Mouse (Mus musculus) ovary, postnatal 10 days (tissue): Measurements from ENCODE around the gene 4930579F01Rik.
A peak's percentile ranks its signal among the peaks of the same experiment; 100 is the strongest.
"Not testable (repeated sequence)": the region's sequence is repeated elsewhere in the genome, so short reads cannot be mapped to it uniquely, and the experiment has no call there.

Source experiments
- DNase-seq: peaks from one replicate; pipeline ENCODE4 v3.0.0; 2022; ENCODE audit warnings: low spot score

The 4930579F01Rik gene

DNA sequence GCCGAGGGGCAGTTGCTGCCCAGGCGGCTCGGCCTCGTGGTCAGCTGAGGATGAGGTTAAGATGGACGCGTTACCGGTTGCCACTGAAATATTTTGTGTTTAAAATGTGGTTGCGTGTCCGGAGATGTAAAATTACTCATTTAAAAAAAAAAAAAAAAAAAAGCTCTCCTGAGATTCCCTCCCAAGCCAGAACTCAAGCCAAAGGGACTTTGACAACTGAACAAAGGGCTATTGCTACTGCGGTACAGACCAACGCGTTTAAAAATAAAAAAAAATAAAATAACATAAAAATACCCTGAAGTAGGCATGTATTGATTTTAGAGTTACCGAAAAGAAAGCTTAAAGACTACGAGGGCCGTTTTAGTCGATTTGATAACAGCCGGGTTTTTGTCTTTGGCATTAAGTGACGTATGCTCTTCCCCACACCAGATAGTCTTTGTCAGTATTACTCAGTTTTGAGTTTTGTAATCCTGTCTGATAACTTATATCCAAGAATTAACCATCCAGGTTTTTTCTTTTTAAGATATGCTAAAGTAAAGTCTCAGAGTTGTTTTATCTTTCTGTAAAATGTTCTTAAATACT, 49.5 kb downstream of the 4930579F01Rik start:
- DNase-seq = no peak

DNA sequence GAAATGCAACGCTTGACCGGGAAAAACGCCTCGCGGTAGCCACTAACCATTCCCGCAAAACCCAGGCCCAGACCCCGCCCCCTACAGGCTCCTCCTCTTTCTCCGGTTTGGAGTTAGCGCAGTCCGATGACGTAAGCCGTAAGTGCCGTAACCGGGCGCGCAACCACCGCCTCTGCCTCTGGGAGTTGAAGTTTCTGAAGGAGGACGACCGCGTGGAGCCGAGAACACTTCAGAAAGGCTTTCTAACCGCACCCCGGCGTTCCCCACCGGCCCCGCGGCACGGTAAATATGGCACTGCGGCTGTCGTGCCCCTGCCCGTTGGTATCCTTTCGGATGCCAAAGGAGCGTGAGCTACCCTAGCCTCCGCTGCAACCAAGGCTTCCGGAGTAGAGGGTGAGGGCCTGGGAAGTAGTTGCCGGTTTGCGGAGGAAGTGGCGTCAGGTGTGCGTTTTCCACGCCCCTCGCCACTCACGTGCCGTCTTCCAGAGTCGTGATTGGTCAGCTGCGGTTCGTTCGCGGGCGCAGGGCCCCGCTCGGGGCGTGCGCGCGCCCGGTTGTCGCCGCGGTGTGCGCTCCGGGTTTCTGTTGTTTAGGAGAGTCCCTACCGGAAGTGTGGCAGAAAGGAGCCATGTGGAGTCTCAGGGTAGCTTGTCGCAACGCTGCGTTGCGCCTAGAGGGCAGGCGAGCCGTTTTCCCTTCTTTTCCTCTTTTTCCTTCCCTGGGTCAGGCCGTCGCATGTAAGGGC, 50.1 kb downstream of the 4930579F01Rik start, which contains the start of gene Trmt10a:
TSS of gene Trmt10a (plus strand) at position 134 of the 745 bp plus-strand sequence.
- DNase-seq = peak; percentile 93

DNA sequence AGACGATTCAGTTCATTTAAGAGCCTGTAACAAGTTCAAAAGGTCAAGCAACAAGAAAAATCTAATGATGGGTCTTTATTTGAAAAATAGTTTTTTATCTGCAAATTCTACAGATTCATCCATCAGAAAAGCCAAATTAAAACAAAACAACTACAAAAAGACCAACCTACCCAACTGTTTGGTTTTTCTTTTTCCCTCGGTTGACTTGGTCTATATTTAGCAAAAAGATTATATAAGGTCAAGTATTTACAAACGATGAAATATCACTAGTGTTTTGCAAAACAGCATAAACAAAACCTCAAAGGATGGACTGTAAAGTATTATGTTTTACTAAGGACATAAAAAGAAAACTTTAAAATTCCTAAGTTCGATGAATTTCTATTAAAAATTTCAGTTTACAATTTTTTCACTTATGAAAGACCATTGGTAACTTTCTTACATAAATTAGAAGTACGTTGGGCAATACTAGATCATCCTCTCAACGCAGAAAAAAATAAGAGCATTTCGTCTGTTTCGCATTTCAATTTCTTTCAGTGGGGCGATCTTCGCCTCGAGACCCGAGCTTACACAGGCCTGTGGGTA, 50.8 kb downstream of the 4930579F01Rik start:
- DNase-seq = no peak

DNA sequence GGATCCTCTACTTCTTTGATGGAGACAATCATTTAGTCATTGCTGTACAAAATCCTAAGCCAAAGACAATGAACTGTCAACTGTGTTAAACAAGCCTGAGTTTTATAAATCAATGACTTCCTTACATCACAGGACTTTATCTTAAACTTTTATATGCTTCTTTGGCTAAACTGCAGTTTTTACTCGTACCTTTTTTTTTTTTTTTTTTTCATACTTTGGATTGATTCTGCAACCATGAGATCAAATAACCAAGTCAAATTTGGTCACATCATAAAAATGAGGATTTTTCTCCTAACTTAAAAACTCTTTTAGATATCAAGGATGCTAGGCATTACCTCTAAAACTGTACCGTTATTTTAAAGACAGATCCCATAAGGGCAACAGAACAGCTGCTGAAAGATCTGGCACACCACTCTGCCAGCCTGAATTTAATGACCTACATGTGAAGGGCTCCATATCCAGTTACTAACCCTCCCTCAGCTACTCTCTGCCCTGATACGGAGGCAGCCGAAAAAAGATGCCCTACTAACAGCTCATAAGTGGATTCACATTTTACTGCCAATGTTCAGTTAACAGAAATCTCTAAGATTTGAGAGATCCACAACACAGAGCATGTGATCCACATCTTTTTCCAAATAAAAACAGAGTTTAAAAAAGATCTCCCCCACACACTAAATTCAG, 51.4 kb downstream of the 4930579F01Rik start:
- no peak for DNase-seq

DNA sequence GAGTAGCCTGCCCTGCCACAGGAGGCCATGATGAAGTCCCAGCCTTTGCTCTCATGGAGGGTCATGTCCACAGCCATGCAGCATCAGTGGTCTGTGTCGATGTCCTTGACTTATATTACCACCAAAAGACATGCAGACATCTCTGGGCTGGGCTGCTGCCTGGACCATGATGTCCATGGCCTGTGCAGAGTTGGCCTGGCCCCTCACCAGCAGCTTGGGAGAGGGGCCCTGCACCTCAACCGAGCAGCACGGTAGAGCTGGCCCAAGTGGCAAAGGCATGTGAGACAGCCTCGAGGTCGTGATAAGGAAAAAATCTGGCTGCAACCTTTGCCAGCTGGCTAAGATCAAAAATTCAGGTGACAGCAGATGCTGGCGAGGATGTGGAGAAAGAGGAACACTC, 54.0 kb downstream of the 4930579F01Rik start:
- no peak for DNase-seq

DNA sequence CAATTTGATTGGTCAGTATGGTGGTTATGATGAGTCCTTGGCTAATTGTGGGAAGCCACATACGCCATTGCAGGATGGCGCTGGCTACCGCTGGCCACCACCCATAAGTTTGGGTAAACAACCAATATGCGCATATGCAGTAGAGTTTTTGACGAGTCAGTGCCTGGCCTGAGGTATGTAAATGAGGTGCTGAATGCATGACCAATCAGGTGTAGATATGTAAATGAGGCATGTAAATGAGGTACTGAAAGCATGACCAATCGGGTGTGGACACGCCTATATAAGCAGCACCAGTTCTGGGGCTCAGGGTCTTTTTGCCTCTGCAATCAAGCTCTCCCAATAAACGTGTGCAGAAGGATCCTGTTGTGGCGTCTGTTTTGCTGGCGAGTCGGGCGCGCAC, 55.5 kb downstream of the 4930579F01Rik start:
- not testable (repeated sequence) for DNase-seq

DNA sequence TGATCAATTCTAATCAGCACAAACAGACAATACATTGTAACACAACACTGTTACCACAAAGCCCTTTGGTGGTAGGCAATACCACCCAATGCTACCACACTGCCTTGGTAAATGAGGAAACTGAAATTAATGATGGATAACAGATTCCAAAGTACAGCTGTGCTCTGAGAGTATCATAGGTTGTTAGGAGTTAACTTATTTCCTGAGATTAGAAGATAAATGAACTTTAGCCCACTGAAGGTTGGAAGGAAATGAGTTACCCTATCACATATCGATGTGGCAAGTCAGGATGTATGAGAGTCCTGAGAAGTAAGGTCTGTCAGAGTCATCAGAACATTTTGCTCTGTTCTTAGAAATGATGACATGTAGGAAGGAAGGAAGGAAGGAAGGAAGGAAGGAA, 59.1 kb downstream of the 4930579F01Rik start:
- no peak for DNase-seq

DNA sequence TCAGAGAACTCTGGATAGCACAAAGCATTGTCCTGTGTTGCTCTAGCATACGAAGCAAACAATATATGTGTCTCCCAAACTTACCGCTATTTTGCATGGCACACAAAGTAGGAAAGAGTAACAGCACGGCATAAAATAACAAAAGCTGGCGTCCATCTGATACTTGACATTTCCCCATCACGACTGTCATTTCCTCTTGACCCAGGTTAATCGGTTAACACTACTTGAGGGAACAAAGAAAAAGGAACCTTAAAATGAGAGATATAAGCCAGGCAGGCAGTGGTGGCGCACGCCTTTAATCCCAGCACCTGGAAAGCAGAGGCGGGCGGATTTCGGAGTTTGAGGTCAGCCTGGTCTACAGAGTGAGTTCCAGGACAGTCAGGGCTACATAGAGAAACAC, 59.7 kb downstream of the 4930579F01Rik start:
- no peak for DNase-seq

DNA sequence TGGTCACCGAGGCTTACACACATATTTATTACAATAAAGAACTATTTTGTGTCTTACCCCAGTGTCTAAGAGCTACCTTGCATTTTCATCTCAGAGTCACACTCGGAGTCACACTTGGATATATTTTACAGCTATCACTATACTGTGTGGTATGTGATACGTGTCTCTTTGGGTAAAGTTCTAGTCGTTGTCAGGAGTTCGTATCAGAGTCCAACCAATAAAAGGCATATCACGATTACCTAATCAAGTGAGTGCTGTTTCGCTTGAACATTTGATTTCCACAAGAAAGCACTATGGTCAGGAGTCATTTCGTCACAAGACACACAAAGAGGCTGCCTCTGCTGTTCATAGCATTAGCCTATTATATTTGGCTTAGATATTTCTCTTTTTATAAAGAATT, 60.2 kb downstream of the 4930579F01Rik start:
- DNase-seq = no peak

DNA sequence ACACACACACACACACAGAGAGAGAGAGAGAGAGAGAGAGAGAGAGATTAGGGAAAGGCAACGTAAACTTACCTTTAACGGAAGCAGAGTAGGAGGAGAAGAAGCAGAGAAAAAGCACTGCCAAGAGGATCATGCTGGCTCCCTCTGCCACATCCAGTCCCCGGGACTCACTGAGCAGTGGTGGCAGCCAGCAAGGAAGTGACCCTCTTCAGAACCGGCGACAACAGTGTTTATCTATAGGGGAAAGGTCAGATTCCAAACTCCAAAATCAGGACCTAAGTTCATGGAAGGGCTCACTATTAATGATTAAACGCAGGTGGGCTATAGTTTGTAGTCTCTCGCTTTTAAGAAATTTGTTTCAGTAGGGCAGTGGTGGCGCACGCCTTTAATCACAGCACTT, 62.5 kb downstream of the 4930579F01Rik start:
- DNase-seq = no peak

DNA sequence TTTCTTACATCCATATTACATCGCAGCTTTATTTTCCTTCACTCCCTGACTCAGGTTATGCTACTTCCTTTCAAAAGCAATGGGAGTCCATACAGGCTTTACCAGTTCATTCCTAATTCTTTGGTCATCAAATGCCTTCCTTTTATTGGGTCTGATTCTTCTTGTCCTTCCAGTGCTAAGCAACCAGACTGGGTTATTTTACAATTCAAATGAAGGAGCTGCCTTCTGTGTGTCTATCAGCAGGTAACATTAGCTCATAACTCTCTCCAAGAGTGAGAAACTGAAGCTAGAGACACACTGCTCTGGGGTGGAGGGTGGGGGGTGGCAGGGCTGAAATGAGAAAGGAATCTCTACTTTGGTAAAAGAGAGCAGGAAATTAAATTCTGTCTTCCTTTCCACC, 62.9 kb downstream of the 4930579F01Rik start:
- no peak for DNase-seq

DNA sequence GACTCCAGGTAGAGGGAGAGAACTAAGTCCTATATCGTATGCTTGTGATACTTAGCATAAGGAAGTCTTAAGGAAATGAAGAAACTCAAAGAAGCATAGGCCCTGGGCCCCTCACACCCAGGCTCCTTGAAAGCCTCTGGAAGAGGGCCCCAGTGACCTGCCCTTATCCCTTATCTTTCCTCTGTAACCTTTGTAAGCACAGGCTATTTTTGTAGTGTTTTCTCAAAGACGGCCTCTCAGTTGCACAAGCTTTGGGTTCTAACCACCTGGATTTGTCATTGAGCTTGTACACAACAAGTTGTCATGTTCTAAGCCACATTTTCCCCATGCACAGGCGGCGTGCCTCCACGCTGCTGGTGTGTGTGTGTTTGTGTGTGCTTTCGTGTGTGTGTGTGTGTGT, 64.5 kb downstream of the 4930579F01Rik start:
- DNase-seq = no peak

DNA sequence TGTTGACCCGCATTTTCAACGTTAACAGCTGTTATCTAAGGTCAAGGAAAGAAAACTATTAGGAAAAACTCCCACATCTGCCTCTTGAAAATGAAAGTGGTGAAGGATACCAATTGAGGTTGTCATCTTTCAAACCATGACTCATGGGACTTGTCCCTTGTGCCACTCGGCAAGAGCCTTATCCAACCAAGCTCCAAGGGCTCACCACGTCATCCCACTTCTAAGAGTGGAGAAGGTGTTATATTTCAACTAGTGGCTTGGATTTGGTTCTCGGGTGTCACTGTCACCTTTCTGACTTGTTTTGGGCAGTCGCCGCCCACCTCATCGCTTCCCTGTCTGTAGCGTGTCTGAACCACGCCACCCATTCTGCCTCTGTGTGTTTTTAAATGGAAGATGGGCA, 69.8 kb downstream of the 4930579F01Rik start:
- no peak for DNase-seq

DNA sequence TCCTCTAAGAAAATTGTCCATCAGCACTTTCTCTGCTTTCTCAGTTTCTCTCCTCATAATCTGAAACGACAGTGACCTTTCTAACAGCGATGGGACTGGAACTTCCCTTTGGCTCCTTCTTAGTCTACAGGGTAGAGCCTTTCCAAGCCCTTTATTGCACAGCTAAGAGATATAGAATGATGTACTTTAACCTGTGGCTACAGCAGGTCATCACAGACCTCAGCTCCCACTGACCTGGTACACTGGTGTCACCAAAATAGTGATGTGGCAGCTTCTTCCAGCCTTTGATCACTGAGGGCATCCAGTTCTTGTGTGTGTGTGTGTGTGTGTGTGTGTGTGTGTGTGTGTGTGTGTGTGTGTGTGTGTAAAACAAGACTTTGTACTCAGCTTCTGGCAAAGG, 72.2 kb downstream of the 4930579F01Rik start:
- DNase-seq = no peak

DNA sequence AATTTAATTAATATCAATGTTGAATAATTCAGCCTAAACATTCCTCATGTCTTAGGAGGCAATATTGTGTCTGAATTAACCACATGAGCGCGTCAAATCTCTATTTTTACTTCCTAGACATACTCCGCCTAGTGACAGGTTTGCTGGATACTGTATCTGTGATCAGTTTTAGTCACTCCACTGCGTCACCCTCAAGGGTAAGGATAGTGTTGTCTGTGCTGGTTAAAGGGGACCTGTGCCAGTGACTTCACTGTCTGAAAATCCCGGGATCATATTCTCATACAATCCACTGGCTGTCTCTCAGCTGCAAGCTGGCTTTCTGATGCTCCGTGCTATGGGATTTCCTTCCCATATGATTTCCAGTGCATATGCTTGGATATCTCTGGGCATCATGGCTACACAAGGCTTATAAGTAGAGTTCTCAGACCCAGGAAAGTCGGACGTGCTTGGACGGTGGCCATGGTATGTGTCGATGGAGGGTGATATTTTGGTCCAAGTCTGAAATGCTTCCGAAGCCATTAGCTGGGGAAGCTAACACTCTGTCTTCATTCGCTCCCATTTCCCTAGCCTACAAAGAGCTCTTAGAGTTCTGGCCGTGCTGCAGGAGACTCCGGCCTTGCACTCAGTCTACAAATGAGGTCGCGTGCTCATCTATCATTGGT, 74.0 kb downstream of the 4930579F01Rik start:
- DNase-seq = no peak

DNA sequence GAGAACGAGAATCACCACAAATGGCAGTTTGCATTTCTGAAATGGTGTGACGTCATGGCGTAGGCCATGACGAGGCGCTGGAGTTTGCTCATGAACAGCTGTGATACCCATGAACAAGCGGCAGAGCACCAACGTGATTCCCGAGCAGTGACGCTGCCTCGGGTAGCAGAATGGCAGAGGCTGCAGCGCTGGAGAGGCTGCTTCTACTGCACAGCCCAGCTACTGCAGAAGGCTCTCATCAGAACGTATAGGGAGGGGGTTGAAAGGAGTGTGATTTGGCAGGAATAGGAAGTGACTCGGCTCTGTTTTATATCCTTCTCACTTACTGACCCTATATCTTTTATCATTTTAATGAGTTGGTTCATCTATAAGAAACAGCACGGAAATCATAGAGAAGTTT, 74.8 kb downstream of the 4930579F01Rik start:
- no peak for DNase-seq

DNA sequence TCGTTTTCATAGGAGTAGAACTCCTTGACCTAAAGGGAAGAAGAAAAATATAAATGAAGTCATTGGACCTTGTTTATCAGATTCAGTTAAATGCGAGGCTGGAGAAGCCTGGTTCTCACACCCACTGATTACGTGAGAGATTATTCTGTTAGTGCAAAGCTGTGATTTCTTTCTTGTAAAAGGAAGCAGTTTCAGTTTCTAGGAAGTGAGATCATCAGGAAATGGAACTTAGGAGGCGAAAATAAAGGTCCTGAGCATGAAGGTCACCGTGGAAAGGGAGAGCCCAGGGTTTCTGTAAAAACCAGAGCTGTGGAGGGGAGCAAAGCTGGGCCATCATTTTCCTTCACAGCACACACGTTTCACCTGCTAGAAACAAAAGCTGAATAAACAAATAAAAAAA, 75.2 kb downstream of the 4930579F01Rik start:
- no peak for DNase-seq

DNA sequence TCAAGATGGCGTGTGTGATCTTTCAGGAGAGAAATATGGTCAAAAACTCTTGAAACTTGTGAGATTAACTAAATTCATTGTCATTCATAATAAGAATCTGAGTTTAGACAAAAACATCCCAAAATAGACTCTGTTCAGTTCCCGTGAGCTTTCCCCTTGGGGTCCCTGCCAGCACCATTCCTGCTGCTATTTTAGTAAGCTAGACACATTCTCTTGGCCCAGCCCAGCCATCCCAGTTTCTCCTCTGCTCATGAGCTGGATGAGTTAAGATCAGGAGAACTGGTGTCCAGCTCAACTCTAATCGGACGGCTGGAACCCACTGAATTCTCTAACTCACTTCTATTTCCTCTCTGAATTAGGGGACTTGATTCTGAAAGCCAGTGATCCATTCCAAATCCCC, 76.8 kb downstream of the 4930579F01Rik start:
- no peak for DNase-seq

DNA sequence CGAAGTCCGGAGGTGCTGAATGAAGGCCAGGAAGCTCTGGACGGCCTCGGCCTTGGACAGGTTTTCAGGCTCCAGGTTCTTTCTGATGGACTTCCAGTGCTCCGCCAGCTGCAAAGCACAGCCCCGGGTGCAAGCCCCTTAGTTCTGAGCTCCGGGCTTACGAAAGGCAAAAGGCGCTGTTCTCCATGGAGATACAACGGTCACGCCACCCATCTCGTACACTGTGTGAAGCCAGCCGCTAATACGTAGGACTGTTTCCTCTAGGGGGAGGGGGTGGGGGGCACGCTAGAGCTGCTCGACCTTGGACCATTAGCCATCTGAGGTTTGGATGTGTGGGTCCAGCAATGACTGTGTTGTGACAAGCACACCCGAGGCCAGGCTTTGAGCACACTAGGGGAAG, 79.5 kb downstream of the 4930579F01Rik start:
- no peak for DNase-seq
